Mouse (Mus musculus): ENCODE results near the gene Folr1. TPM values are rescaled to one million over a fixed set of nuclear protein-coding genes. Genes with fewer than 3 reads are reported as not detected.

The Folr1 gene
- total RNA-seq, 2 experiments from 2014 or later, result not detected

GRCm38 (mm10) chr7:101835457-101836109, 35.0 kb downstream of the Folr1 start:
- ATAC-seq (replicated peaks; ENCODE audit: low FRiP score, poor library complexity, severe bottlenecking), result no peak

- ATAC-seq (replicated peaks; ENCODE audit: low FRiP score, poor library complexity, severe bottlenecking), result no peak
These were observed 35.7 kb downstream of the Folr1 start for GRCm38 (mm10) chr7:101834903-101835302.

GRCm38 (mm10) chr7:101833916-101834584, 36.5 kb downstream of the Folr1 start:
- ATAC-seq (replicated peaks; ENCODE audit: low FRiP score, poor library complexity, severe bottlenecking), result no peak

GRCm38 (mm10) chr7:101833352-101833751, 37.2 kb downstream of the Folr1 start:
- no peak for ATAC-seq (replicated peaks; ENCODE audit: low FRiP score, poor library complexity, severe bottlenecking)

DNA sequence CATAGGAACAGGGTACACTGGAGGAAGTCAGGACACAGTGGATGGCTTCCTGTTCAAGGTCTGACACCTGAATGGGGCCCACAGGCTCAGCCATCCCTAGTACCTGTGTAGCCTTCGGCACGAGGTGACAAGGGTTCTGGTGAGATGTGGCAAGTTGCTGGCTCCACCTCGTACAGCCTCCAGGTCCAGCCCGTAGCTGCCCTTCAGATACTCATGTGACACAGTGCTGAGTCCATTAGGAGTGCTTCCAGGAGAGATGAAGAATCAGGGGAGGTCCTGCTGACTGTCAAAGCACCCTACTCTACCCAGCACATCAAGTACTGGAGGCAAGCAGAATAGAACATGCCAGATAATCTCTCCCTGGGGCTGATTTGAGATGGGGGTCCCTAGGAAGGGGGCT, 38.2 kb downstream of the Folr1 start:
- no peak for ATAC-seq (replicated peaks; ENCODE audit: low FRiP score, poor library complexity, severe bottlenecking)

DNA sequence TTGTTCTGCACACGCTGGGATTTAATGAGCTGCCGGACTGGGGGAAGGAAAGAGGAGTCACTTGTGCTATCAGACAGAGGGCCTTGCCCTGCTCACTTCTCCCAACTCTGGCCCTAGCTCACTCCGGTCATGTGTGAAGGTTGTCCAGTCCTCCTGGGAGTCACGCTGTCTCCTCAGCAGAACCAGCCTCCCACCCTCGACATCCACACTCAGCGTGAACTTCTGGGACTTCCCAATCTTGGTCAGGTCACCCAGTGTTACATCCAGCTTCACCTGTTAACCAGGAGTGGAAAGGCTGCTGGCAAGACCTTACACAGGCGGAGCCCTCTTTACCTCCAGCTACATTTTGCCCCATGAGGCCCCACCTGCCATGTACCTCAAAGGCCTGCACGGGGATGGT, 39.2 kb downstream of the Folr1 start:
- no peak for ATAC-seq (replicated peaks; ENCODE audit: low FRiP score, poor library complexity, severe bottlenecking)

- no peak for ATAC-seq (replicated peaks; ENCODE audit: low FRiP score, poor library complexity, severe bottlenecking)
These were observed 40.2 kb downstream of the Folr1 start for GRCm38 (mm10) chr7:101830373-101830772.

- ATAC-seq (replicated peaks; ENCODE audit: low FRiP score, poor library complexity, severe bottlenecking), result no peak
These were observed 46.6 kb downstream of the Folr1 start for GRCm38 (mm10) chr7:101823758-101824630.

GRCm38 (mm10) chr7:101822836-101823757, 47.5 kb downstream of the Folr1 start:
- no peak for ATAC-seq (replicated peaks; ENCODE audit: low FRiP score, poor library complexity, severe bottlenecking)

DNA sequence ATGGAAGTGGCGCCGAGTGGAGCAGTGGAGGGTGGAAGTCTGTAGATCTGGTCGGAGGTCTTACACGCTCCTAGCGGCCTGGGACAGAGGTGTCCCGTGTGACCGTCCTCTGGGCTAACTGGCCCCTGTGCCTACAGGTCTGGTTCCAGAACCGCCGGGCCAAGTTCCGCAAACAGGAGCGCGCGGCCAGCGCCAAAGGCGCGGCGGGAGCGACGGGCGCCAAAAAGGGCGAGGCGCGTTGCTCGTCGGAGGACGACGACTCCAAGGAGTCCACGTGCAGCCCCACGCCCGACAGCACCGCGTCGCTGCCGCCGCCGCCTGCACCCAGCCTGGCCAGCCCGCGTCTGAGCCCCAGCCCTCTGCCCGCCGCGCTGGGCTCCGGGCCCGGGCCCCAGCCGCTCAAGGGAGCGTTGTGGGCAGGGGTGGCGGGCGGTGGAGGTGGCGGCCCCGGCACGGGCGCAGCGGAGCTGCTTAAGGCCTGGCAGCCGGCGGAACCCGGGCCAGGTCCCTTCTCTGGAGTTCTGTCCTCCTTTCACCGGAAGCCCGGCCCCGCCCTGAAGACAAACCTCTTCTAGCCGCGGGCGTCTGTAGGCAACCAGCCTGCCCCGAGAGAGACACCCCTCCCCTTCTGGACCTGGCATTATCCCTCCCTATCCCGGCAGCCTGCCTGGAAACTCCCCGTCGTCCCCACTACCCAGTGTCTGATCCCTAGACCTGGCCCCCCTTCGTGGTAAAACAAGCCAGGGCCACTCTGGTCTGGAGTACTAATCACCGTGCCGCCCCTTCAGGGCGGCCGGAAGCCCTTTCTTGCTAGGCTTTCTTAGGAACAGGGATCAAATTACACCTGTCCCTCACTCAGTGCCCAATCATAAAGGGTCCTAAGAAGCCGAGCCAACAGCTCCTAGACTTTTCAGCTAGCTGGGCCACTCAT, 48.8 kb downstream of the Folr1 start:
- no peak for ATAC-seq (replicated peaks; ENCODE audit: low FRiP score, poor library complexity, severe bottlenecking)

DNA sequence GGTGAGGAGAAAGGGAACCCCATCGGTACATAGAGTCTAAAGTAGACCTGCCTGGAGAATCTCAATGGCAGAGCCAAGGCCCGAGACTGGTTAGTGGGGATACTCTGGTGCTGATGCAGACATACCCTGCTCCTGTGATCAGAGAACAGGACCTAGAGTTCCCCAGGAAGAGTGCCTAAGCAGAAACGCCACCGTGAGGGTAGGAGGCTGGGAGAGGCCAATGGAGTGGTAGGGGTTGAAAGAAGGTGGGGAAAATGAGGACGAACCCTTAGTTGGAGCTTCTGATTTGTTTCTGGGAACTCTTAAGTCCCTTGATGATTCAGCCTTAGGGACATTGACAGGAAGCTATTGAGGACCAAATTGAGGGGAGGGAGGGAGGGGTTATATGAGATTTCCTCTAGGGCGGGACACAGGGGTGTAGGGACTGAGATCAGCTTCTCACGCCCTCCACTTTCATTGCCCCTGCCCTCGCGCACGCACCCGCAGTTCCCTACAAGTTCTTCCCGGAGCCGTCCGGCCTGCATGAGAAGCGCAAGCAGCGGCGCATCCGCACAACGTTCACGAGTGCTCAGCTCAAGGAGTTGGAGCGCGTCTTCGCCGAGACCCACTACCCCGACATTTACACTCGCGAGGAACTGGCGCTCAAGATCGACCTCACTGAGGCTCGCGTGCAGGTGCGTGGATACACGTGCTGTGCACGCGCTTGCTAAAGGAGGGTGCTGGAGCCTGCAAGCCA, 50.1 kb downstream of the Folr1 start:
- ATAC-seq (replicated peaks; ENCODE audit: low FRiP score, poor library complexity, severe bottlenecking), result no peak

DNA sequence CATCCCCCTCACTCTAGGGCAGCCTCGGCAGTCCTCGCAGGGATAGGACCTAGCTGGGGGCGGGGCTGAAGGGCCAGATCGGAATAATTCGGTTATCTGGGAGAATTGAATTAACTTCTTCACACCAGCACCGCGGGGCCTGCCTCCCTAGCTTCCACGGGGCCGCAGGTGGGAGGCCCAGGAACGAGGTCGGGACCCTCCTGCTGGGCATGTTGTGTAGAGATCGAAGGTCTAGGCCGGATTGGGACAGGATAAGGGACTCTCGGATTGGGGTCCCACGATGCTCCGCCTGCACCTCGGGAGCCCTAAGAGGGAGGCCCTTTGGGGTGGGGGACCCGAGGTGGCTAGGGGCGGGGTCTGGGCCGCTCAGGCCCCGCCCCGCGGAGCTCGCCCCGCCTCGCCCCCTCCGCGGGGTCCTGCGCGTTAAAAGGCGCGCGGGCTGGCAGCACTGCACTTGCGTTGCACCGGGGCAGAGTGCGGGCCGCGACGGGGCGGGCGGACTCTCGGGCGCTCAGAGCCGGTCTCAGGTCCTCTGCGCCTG, 52.7 kb downstream of the Folr1 start, which contains the start of gene Phox2a:
TSS of gene Phox2a (plus strand) at position 453 of the 541 bp plus-strand sequence.
- no peak for ATAC-seq (replicated peaks; ENCODE audit: low FRiP score, poor library complexity, severe bottlenecking)

Other genes starting within 250 kb of the Folr1 start
- gene Clpb, start 207.2 kb downstream of the Folr1 start, total RNA-seq (2015; ENCODE audit: low replicate concordance), result 0.38 and 0.42 TPM in 2 replicates
- 3.8 and 10.5 TPM in 2 replicates for gene Clpb, start 207.2 kb downstream of the Folr1 start, total RNA-seq (2017; ENCODE audit: low replicate concordance)
- gene Phox2a, start 52.5 kb downstream of the Folr1 start, total RNA-seq (2015; ENCODE audit: low replicate concordance), result not detected in 2 replicates
- gene Phox2a, start 52.5 kb downstream of the Folr1 start, total RNA-seq (2017; ENCODE audit: low replicate concordance), result not detected in 2 replicates
- gene Inppl1, start 32.6 kb downstream of the Folr1 start, total RNA-seq (2015; ENCODE audit: low replicate concordance), result 0.58 and 5.6 TPM in 2 replicates
- 1.4 and 18.0 TPM in 2 replicates for gene Inppl1, start 32.6 kb downstream of the Folr1 start, total RNA-seq (2017; ENCODE audit: low replicate concordance)
- gene Folr2, start 13.6 kb downstream of the Folr1 start, total RNA-seq (2015; ENCODE audit: low replicate concordance), result 3.6 TPM in 1 of 2 replicates, not detected in the other
- gene Folr2, start 13.6 kb downstream of the Folr1 start, total RNA-seq (2017; ENCODE audit: low replicate concordance), result not detected in 2 replicates
- gene Anapc15, start 7.1 kb downstream of the Folr1 start, total RNA-seq (2015; ENCODE audit: low replicate concordance), result 14.2 and 28.4 TPM in 2 replicates
- gene Anapc15, start 7.1 kb downstream of the Folr1 start, total RNA-seq (2017; ENCODE audit: low replicate concordance), result 18.6 and 19.5 TPM in 2 replicates
- gene Lamtor1, start 35.1 kb upstream of the Folr1 start, total RNA-seq (2015; ENCODE audit: low replicate concordance), result 35.0 and 36.6 TPM in 2 replicates
- 26.2 and 28.0 TPM in 2 replicates for gene Lamtor1, start 35.1 kb upstream of the Folr1 start, total RNA-seq (2017; ENCODE audit: low replicate concordance)
- gene Tomt, start 35.6 kb upstream of the Folr1 start, total RNA-seq (2015; ENCODE audit: low replicate concordance), result not detected in 2 replicates
- gene Tomt, start 35.6 kb upstream of the Folr1 start, total RNA-seq (2017; ENCODE audit: low replicate concordance), result 0.56 TPM in 1 of 2 replicates, not detected in the other
- gene Lrrc51, start 63.1 kb upstream of the Folr1 start, total RNA-seq (2015; ENCODE audit: low replicate concordance), result not detected in 2 replicates
- gene Lrrc51, start 63.1 kb upstream of the Folr1 start, total RNA-seq (2017; ENCODE audit: low replicate concordance), result not detected in 2 replicates
- 22.3 and 42.0 TPM in 2 replicates for gene Numa1, start 63.3 kb upstream of the Folr1 start, total RNA-seq (2015; ENCODE audit: low replicate concordance)
- 64.5 and 110 TPM in 2 replicates for gene Numa1, start 63.3 kb upstream of the Folr1 start, total RNA-seq (2017; ENCODE audit: low replicate concordance)
- gene Il18bp, start 147.9 kb upstream of the Folr1 start, total RNA-seq (2015; ENCODE audit: low replicate concordance), result 7.7 TPM in 1 of 2 replicates, not detected in the other
- gene Il18bp, start 147.9 kb upstream of the Folr1 start, total RNA-seq (2017; ENCODE audit: low replicate concordance), result 5.4 and 9.0 TPM in 2 replicates
- 3.8 and 5.8 TPM in 2 replicates for gene Rnf121, start 194.7 kb upstream of the Folr1 start, total RNA-seq (2015; ENCODE audit: low replicate concordance)
- 2.8 and 6.6 TPM in 2 replicates for gene Rnf121, start 194.7 kb upstream of the Folr1 start, total RNA-seq (2017; ENCODE audit: low replicate concordance)
- gene Xndc1, start 194.7 kb upstream of the Folr1 start, total RNA-seq (2015; ENCODE audit: low replicate concordance), result 3.8 and 12.3 TPM in 2 replicates
- 7.3 and 8.6 TPM in 2 replicates for gene Xndc1, start 194.7 kb upstream of the Folr1 start, total RNA-seq (2017; ENCODE audit: low replicate concordance)
- gene Xntrpc, start 194.9 kb upstream of the Folr1 start, total RNA-seq (2015; ENCODE audit: low replicate concordance), result 1.3 TPM in 1 of 2 replicates, not detected in the other
- gene Xntrpc, start 194.9 kb upstream of the Folr1 start, total RNA-seq (2017; ENCODE audit: low replicate concordance), result 0.70 and 1.1 TPM in 2 replicates
- 0.63 TPM in 1 of 2 replicates, not detected in the other for gene Trpc2, start 212.3 kb upstream of the Folr1 start, total RNA-seq (2015; ENCODE audit: low replicate concordance)
- 0.28 TPM in 1 of 2 replicates, not detected in the other for gene Trpc2, start 212.3 kb upstream of the Folr1 start, total RNA-seq (2017; ENCODE audit: low replicate concordance)
- gene Art1, start 231.0 kb upstream of the Folr1 start, total RNA-seq (2015; ENCODE audit: low replicate concordance), result not detected in 2 replicates
- not detected in 2 replicates for gene Art1, start 231.0 kb upstream of the Folr1 start, total RNA-seq (2017; ENCODE audit: low replicate concordance)
- gene Art5, start 238.7 kb upstream of the Folr1 start, total RNA-seq (2015; ENCODE audit: low replicate concordance), result not detected in 2 replicates
- not detected in 2 replicates for gene Art5, start 238.7 kb upstream of the Folr1 start, total RNA-seq (2017; ENCODE audit: low replicate concordance)
- not detected in 2 replicates for gene Chrna10, start 246.0 kb upstream of the Folr1 start, total RNA-seq (2015; ENCODE audit: low replicate concordance)
- not detected in 2 replicates for gene Chrna10, start 246.0 kb upstream of the Folr1 start, total RNA-seq (2017; ENCODE audit: low replicate concordance)

Measured in erythroblast, adult 5-6 weeks (primary cell).